Mouse (Mus musculus) forebrain, embryonic 13.5 days (tissue): ENCODE measurements around the gene Aen. TPM values are rescaled to one million over a fixed set of nuclear protein-coding genes. Genes with fewer than 3 reads are reported as not detected.
A peak's percentile ranks its signal among the peaks of the same experiment; 100 is the strongest.

Experiments
- ATAC-seq: fragments of 200-750 bp; cut with Nextera tagmentation; 2 replicates; pipeline ENCODE4 v1.8.0; 2017
- H3K27ac ChIP-seq: fragments of 300-500 bp; sonication (generic); 2 replicates; pipeline ENCODE4 v1.5.1; 2015; ENCODE audit warnings: inconsistent platforms, mild to moderate bottlenecking, moderate library complexity
- H3K27me3 ChIP-seq: fragments of 300-500 bp; sonication (generic); 2 replicates; pipeline ENCODE4 v1.6.1; 2015; ENCODE audit warnings: mild to moderate bottlenecking, inconsistent platforms
- H3K36me3 ChIP-seq: fragments of 300-500 bp; sonication (generic); 2 replicates; pipeline ENCODE4 v1.6.1; 2015; ENCODE audit warnings: mild to moderate bottlenecking, inconsistent platforms; ENCODE audit not compliant: poor library complexity, severe bottlenecking
- H3K4me1 ChIP-seq: fragments of 300-500 bp; sonication (generic); 2 replicates; pipeline ENCODE4 v1.6.1; 2015; ENCODE audit warnings: inconsistent platforms
- H3K4me2 ChIP-seq: fragments of 300-500 bp; sonication (generic); 2 replicates; pipeline ENCODE4 v1.6.1; 2015; ENCODE audit warnings: inconsistent platforms, mild to moderate bottlenecking, moderate library complexity
- H3K4me3 ChIP-seq: fragments of 300-500 bp; sonication (generic); 2 replicates; pipeline ENCODE4 v1.5.1; 2015; ENCODE audit warnings: mild to moderate bottlenecking, inconsistent platforms
- H3K9ac ChIP-seq: fragments of 300-500 bp; sonication (generic); 2 replicates; pipeline ENCODE4 v1.6.1; 2015; ENCODE audit warnings: mild to moderate bottlenecking, inconsistent platforms
- H3K9me3 ChIP-seq: fragments of 300-500 bp; sonication (generic); replicated peaks from 2 replicates; pipeline ENCODE4 v1.6.1; 2016; ENCODE audit warnings: inconsistent platforms
- WGBS: fragments of 180-500 bp; shearing (Covaris S2); methylation state at CpG from one replicate; pipeline ENCODE4 v1.1.7; 2015; 5-methylcytosine and 5-hydroxymethylcytosine counted together
- polyA plus RNA-seq: library from polyadenylated mRNA; unstranded; fragments of >200 nt; fragmentation: Nextera tagmentation; extraction: Ambion mirVana; gene quantifications from 2 replicates; pipeline ENCODE4 v1.2.1, GENCODE M21; 2015

Gene Aen
- 57.2 and 61.5 TPM in 2 replicates for polyA plus RNA-seq

DNA sequence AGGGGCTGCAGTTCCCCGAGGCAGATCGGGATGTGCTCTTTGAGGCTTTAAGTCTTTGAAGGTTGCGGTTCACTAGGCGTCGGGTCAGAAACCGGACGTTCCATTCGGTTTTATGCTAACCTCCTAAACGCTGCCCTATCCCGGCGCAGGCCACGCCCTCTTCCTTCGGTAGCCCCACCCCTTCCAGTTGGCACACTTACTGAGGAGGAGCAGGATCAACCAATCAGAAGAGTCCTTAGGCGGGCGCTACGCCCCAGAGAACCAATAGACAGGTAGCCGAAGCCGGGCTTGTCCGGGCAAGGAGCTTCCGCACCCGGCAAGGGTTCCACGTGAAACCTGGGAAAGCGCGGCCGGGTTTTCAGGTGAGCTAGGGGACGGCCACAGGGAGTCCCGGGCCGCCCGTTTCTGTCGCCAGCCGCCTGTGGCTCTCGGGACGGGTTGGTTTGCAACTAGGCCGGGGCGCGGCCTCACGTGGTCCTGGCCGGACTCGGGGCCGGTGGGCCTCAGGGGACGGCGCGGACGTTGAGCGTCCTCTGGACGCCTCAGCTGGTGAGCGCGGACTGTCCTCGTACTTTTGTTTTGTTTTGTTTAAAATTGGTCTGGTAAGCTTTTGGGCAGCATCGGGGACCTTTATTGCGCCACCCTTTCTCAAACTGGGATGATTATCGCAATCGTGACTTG lies at the start of gene Aen:
Gene Aen, plus strand, starts transcription at position 202 of the 681 bp plus-strand sequence.
- Histone ChIP-seq H3K4me1 (peaks cover 21% of the 10 kb centered on the region), H3K36me3 (peaks cover 4% of the 10 kb centered on the region; the same call in 1 of the 2 replicates), H3K9me3 (no peaks in the 10 kb centered on the region), H3K4me3 (peak within 1 kb of the TSS; percentile 90), H3K27me3 (no peaks in the 10 kb centered on the region), H3K4me2 (peak within 1 kb of the TSS; percentile 77), H3K9ac (peak within 1 kb of the TSS; percentile 79), H3K27ac (no peak within 1 kb of the TSS)
- ATAC-seq = peak; percentile 98
- WGBS = 1% methylated on average over 53 of the region's 53 CpGs

DNA sequence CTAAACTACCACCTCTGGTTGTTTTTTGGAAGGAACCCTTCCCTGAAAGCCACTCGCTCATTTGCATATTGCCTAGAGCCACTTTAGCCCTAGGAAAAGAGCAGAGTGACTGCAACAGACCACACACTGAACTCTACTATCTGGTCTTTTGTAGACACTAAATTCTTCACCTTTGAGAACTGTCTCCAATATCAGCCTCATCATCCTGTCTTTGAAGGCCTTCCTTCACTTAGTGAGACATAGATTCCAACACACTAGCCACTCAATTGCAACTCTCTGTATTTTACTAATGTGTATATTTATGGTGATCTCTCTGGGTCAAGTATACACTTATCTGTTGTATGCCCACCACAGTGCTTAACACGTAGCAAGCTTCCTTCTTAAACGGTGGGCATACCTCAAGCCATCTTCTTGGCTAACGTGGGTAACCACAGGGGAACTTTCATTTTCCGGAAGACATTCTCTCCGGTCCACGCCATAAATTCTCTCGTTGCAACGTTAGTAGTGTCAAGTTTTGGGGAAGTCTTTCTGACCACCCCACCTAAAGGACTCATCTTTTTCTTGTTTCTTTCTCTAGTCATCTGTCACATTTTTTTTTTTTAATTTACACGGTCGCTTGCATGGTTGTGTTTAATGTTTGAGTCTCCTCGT lies 49.5 kb upstream of the Aen start:
- Histone ChIP-seq H3K36me3 (peaks cover 28% of the 10 kb centered on the region), H3K27ac (peak overlapping the region; percentile 20; the same call in 1 of the 2 replicates), H3K9me3 (no peaks in the 10 kb centered on the region), H3K9ac (peak overlapping the region; percentile 92), H3K4me2 (peak overlapping the region; percentile 73), H3K4me1 (peaks cover 15% of the 10 kb centered on the region), H3K27me3 (no peaks in the 10 kb centered on the region), H3K4me3 (peak overlapping the region; percentile 84)
- ATAC-seq = no peak
- 31% methylated on average over 12 of the region's 12 CpGs for whole genome bisulfite sequencing

DNA sequence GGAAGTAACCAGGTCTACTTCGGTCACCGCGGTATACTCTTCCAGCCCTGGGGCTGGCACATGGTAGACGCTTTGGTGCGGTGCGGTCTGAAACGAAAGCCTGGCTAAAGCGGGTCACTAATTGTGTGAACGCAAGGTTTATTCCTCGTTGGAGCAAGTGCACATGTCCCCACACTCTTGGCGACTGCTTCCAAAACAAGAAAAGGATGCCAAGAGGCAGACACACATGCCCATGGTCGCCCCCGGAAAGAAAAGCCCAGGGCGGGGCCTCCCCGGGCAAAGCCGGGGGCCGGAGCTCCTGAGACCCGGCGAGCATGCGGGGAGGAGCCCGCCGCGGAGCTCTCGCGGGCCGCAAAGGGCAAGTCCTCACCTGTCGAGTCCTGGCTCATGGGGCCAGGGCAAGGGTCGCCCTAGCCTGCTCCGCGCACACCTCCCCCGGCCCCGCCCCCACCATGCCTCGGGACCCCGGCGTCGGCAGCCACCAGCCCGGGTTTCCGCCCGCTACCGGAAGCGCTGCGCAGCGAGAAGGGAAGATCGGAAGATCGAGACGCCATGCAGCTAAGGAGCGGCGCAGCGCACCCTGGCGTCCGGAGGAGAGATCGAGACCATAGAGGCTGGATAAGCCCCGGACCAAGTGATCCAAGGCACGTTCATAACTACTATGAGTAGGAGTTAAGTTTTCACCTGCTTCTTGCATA lies 48.8 kb upstream of the Aen start, which contains the start of gene Det1:
Gene Det1, minus strand, starts transcription at position 527 of the 698 bp plus-strand sequence.
- H3K4me3 ChIP-seq = peak within 1 kb of the TSS; percentile 84
- peaks cover 15% of the 10 kb centered on the region for H3K4me1 ChIP-seq
- no peaks in the 10 kb centered on the region for H3K9me3 ChIP-seq
- H3K27ac ChIP-seq = peak within 1 kb of the TSS; percentile 20
- peaks cover 21% of the 10 kb centered on the region for H3K36me3 ChIP-seq
- H3K4me2 ChIP-seq = peak within 1 kb of the TSS; percentile 73
- WGBS = under 1% methylated on average over 54 of the region's 54 CpGs
- ATAC-seq = peak; percentile 97
- peak within 1 kb of the TSS; percentile 92 for H3K9ac ChIP-seq
- H3K27me3 ChIP-seq = no peaks in the 10 kb centered on the region

DNA sequence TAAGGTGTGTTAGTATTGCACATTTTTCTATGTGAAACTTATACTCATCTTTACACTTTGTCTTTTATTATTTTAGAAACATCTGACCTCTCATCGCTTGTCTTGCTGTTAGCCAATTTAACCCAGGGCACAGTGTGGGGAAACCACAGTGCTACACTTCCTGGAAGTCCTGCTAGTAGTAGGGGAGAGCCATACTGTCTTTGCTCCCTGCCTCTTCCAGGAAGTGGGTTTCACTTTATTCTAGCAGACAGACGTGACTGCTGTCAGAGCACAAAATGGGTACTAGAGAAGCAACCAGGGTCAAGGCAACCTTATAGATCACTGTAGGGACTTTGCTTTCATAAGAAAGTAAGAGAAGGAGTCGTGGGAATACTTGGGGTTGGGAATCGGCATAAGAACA lies 41.6 kb upstream of the Aen start:
- no peaks in the 10 kb centered on the region for H3K27me3 ChIP-seq
- H3K9me3 ChIP-seq = no peaks in the 10 kb centered on the region
- H3K27ac ChIP-seq = no peak overlapping the region
- H3K4me2 ChIP-seq = no peak overlapping the region
- H3K9ac ChIP-seq = no peak overlapping the region
- ATAC-seq = no peak
- no peaks in the 10 kb centered on the region for H3K4me1 ChIP-seq
- H3K36me3 ChIP-seq = no peaks in the 10 kb centered on the region
- WGBS = 77% methylated on average over 4 of the region's 4 CpGs
- H3K4me3 ChIP-seq = no peak overlapping the region

DNA sequence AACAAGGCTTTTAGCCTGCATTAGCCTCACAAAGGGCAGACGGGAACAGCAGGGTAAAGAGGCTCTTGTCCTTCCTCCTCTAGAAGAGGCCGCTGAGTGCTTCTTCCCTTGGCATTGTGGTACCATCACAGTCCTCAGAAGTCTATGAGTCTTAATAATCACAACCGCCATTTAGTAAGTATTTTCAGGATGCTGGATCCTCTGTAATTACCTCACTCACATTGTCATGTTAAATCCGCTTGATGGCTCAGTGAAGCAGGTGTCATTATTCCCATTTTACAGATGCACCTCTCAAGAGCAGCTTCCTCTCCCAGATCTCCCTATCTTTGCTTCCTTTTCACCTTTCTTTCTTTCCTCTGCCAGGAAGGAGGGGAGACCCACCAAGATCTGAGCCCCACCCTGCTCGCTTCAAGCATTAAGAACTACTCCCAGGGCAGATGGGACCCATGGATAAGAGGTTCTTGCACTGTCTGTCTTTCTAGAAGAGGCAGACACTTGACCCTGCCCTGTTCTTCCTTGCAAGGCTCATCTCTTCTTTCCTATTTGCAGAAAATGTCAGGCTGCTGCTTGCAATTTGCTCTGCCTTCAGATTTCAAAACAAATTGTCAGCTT lies 40.5 kb upstream of the Aen start:
- no peaks in the 10 kb centered on the region for H3K36me3 ChIP-seq
- no peak overlapping the region for H3K4me3 ChIP-seq
- H3K27me3 ChIP-seq = no peaks in the 10 kb centered on the region
- no peak overlapping the region for H3K27ac ChIP-seq
- no peaks in the 10 kb centered on the region for H3K4me1 ChIP-seq
- no peak overlapping the region for H3K9ac ChIP-seq
- WGBS = 59% methylated on average over 5 of the region's 5 CpGs
- no peak overlapping the region for H3K4me2 ChIP-seq
- no peaks in the 10 kb centered on the region for H3K9me3 ChIP-seq
- no peak for ATAC-seq

DNA sequence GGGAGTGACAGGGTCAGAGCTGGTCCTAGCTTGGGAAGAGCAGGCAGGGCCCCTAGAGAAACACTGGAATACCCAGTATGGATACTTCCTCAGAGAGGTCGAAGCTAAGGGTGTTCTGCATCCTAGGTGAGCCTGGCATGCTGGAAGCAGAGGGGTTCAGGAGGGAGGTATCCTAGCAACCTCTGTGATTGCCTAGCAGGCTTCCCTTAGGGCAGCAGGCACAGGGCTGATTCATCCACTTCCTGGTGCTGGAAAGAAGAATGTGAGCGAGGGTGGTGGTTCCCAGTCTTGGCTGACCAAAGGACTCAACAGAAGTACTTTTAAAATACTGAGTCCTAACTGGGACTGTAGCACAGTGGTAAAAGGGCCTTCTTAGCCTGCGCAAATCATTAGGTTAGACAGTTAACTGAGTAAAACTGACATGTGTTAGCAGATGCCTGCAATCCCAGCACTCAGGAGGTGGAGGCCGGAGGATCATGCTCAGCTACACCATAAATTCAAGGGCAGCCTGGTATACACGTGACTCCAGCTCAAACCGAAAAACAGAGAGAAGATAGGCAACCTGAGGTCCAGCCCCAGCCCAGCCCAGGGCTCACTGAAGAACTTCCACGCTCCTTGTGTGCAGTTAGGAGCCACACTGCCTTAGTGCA lies 31.7 kb upstream of the Aen start:
- H3K27ac ChIP-seq = no peak overlapping the region
- no peaks in the 10 kb centered on the region for H3K36me3 ChIP-seq
- no peaks in the 10 kb centered on the region for H3K27me3 ChIP-seq
- WGBS = 73% methylated on average over 7 of the region's 7 CpGs
- H3K4me3 ChIP-seq = no peak overlapping the region
- H3K4me1 ChIP-seq = 0 out of 2 replicates have a peak, but pooled peaks cover 2% of the 10 kb centered on the region
- H3K4me2 ChIP-seq = no peak overlapping the region
- no peaks in the 10 kb centered on the region for H3K9me3 ChIP-seq
- no peak overlapping the region for H3K9ac ChIP-seq
- ATAC-seq = no peak

DNA sequence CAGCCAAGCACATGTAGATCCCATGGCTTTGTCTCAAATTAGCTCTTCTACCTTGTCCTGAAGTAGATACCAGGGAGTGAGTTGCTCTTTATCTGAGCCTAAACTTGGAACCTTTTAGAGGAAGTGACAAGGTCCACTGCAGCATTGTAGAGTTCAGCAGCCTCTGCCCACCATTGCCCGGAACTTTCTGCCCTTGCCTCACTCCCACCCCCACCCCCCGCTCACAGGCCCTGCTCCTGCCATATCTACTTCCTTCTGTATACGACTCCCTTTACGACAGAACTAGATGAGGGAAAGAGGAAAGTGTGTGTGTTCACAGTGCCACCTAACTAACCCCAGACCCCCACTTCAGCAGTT lies 31.2 kb upstream of the Aen start:
- H3K4me1 ChIP-seq = 0 out of 2 replicates have a peak, but pooled peaks cover 2% of the 10 kb centered on the region
- H3K4me2 ChIP-seq = no peak overlapping the region
- H3K27ac ChIP-seq = no peak overlapping the region
- no peak overlapping the region for H3K9ac ChIP-seq
- H3K9me3 ChIP-seq = no peaks in the 10 kb centered on the region
- WGBS = 86% methylated on average over 4 of the region's 4 CpGs
- no peaks in the 10 kb centered on the region for H3K27me3 ChIP-seq
- no peak overlapping the region for H3K4me3 ChIP-seq
- no peaks in the 10 kb centered on the region for H3K36me3 ChIP-seq
- ATAC-seq = no peak

DNA sequence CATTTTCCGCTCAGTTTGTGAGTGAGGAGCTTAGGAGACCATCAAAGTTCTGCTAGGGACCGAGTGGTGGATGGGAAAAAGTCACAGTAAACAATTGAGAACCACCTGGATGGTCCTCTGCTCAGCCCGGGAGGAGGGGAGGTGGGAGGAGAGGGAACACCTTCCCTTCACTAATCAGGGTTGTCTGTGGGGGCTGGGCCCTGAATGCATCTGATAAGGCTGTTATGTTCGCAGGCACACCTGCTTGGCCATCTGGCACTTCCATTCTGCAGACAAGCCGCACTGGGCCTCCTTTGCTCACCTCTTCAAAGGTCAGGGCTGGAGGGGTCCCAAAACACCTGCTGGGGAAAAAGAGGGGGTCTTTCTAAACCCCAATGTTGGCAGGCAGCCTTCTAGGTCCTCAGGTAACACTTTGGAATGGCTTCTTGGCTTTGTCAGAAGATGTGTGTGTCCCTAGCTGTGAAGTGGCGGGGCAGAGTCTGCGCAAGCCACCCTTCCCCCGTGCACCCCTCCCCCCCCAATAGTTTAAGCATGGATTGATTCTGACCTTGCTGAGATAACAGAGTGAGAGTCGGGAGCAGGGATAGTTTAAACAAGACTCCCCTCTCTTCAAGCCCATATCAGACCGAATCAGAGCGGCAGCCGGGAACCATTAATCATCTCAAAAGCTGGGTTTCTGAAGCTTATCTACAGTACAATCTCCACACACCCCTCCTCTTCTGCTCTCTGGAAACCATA lies 30.3 kb upstream of the Aen start:
- no peak overlapping the region for H3K27ac ChIP-seq
- H3K9ac ChIP-seq = no peak overlapping the region
- ATAC-seq = no peak
- WGBS = 71% methylated on average over 12 of the region's 12 CpGs
- no peak overlapping the region for H3K4me3 ChIP-seq
- no peaks in the 10 kb centered on the region for H3K27me3 ChIP-seq
- no peaks in the 10 kb centered on the region for H3K36me3 ChIP-seq
- H3K4me1 ChIP-seq = 0 out of 2 replicates have a peak, but pooled peaks cover 2% of the 10 kb centered on the region
- no peak overlapping the region for H3K4me2 ChIP-seq
- H3K9me3 ChIP-seq = no peaks in the 10 kb centered on the region

DNA sequence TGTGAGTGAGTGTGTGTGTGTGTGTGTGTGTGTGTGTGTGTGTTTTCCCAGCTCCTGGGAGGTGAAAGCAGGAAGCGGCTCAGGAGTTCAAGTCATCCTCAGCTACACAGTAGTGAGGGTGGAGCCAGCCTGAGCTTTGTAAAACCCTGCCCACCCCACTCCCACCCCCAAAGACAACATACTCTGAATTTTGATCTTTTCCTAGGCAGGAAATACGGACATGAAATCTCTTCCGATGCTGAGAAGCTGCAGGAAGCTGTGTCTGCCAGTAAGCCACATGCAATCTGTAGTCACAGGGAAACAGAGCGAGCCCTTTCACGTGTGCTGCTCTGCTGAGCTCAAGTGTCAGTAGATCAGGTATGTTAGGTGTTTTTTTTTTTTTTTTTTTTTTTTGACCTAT lies 26.9 kb upstream of the Aen start:
- Histone ChIP-seq H3K4me1 (0 out of 2 replicates have a peak, but pooled peaks cover 2% of the 10 kb centered on the region), H3K4me3 (no peak overlapping the region), H3K27me3 (no peaks in the 10 kb centered on the region), H3K9me3 (no peaks in the 10 kb centered on the region), H3K9ac (no peak overlapping the region), H3K36me3 (no peaks in the 10 kb centered on the region), H3K4me2 (no peak overlapping the region), H3K27ac (no peak overlapping the region)
- 88% methylated on average over 5 of the region's 5 CpGs for WGBS
- no peak for ATAC-seq

DNA sequence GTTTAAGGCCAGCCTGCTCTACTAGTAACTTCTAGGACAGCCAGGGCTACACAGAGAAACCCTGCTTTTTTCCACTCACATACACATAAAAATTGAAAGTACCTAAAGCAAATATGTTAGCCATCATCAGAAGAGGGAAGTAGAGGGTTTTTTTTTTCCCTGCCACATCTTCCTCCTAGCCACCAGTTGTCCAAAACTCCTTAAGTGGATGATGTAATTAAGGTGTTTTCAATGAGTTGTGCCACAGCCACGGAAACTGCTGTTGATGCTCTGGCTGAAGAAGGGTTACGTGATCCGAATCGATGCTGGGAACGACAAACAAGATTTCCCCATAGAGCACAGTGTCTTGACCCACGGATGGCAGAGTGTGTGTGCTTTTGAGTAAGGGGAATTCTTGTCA lies 23.3 kb upstream of the Aen start:
- Histone ChIP-seq H3K36me3 (no peaks in the 10 kb centered on the region), H3K9me3 (no peaks in the 10 kb centered on the region), H3K4me3 (no peak overlapping the region), H3K4me2 (no peak overlapping the region), H3K27ac (no peak overlapping the region), H3K9ac (no peak overlapping the region), H3K4me1 (no peaks in the 10 kb centered on the region), H3K27me3 (no peaks in the 10 kb centered on the region)
- WGBS = 84% methylated on average over 6 of the region's 6 CpGs
- no peak for ATAC-seq

DNA sequence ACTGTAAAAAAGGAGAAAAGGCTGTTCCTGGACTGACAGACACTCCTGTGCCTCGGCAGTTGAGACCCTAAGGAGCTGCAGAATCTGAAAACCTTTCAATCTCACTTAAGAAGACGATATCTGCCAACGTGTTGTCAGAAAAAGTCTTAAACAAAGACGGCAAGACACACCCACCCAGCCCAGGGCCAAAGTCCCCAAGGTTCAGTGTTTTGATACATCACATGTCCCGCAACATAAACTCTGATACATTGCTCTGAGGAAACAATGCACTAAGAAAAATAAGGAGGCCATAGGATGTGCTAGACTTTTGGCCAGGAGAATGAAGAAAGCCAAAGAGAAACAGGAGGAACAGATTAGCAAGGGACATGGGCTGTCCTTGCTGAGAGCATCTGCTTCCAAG lies 22.8 kb upstream of the Aen start:
- no peak overlapping the region for H3K27ac ChIP-seq
- H3K9me3 ChIP-seq = no peaks in the 10 kb centered on the region
- H3K36me3 ChIP-seq = no peaks in the 10 kb centered on the region
- no peak overlapping the region for H3K4me2 ChIP-seq
- WGBS = 76% methylated on average over 5 of the region's 5 CpGs
- H3K4me3 ChIP-seq = no peak overlapping the region
- H3K9ac ChIP-seq = no peak overlapping the region
- no peak for ATAC-seq
- no peaks in the 10 kb centered on the region for H3K27me3 ChIP-seq
- no peaks in the 10 kb centered on the region for H3K4me1 ChIP-seq
